Mouse (Mus musculus) monocyte, adult 5-6 weeks (primary cell): ENCODE results near the gene Wipf2. TPM values are rescaled to one million over a fixed set of nuclear protein-coding genes. Genes with fewer than 3 reads are reported as not detected.
"Not testable (repeated sequence)": the region's sequence is repeated elsewhere in the genome, so short reads cannot be mapped to it uniquely, and the experiment has no call there.

Experiments
- ATAC-seq: fragments of 153-309, 156-312 bp; replicated peaks from 2 replicates; pipeline ENCODE4 v1.8.0; 2017; ENCODE audit warnings: mild to moderate bottlenecking; ENCODE audit not compliant: low TSS enrichment, insufficient number of reproducible peaks, severe bottlenecking, poor library complexity, low FRiP score
- total RNA-seq: library from RNA; stranded (forward); fragments of 200-1000, 200-491, 200-594 nt; gene quantifications from 3 replicates; pipeline ENCODE4 v1.2.3, GENCODE M21; 2017

Wipf2 gene
- 5.3 to 13.1 TPM (median 7.1 TPM) in 3 replicates for total RNA-seq

- ATAC-seq: peak; percentile 94
Measured at GRCm38 (mm10) chr11:98863028-98863750, at the start of gene Wipf2. TSS of gene Wipf2 (plus strand) at chr11:98863638.

- peak; percentile 94 for ATAC-seq
Measured at GRCm38 (mm10) chr11:98816706-98817239, 46.7 kb upstream of the Wipf2 start.

- ATAC-seq: no peak
Measured at GRCm38 (mm10) chr11:98820968-98821367, 42.5 kb upstream of the Wipf2 start.

GRCm38 (mm10) chr11:98826071-98826470, 37.4 kb upstream of the Wipf2 start:
- not testable (repeated sequence) for ATAC-seq

DNA sequence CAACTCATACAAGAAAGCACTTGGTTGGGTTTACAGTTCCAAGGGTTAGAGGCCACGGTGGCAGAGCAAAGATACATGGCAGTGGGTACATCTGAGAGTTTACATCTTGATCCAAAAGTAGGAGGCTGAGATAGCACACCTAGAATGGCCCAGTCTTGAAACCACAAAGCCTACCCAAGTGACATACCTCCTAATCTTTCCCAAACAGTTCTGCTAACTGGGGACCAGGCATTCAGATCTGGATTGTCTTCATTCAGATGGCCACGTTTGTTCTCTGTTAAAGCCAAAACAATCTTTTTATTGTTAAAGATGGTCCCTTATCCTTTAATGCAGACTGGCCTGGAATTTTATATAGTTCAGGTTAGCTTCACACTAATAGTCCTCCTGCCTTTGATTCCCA, 35.6 kb upstream of the Wipf2 start:
- no peak for ATAC-seq

DNA sequence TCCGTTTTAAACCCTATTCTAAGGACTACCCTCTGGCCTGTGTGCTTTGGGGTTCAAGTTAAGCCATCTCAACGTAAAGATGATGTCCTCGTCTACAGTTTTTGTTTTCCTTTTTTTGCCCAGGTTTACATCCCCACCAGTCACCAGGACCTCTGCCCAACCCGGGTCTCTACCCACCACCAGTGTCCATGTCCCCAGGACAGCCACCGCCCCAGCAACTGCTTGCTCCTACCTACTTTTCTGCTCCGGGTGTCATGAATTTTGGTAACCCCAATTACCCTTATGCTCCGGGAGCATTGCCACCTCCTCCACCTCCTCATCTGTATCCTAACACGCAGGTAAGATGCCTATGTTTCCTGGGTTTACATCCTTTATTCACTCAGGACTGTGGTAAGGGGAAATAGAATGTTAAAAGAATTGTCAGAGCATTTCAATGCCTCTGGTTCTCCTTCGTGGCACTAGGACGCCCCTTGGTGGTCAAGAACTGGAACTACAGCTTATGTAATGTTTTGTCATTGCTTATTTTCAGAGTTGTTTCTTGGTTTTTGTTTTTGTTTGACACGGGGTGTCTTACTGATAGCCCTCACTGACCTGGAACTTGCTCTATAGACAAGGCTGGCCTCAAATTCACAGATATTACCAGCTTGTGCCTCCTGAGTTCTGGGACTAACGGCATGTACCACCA, 34.2 kb upstream of the Wipf2 start:
- ATAC-seq: peak; percentile 73

DNA sequence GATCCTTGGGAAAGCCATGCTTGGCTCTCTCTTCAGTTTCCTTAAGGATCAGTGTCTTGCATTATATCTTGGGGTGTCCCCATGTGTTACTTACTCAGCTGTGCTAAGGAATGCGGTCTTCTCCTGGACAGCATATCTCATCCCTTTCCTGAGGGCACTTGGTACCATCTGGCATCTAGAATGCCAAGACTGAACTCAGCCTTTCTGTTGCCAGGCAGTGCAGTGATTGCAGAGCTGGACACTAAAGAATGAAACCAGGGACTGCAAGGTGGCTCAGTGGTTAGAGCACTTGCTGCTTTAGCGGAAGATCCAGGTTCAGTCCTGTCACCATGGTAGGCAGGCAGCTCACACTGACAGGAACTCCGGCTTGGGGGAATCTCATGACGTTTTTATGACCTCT, 33.6 kb upstream of the Wipf2 start:
- no peak for ATAC-seq

- no peak for ATAC-seq
Measured at GRCm38 (mm10) chr11:98835296-98835695, 28.1 kb upstream of the Wipf2 start.

DNA sequence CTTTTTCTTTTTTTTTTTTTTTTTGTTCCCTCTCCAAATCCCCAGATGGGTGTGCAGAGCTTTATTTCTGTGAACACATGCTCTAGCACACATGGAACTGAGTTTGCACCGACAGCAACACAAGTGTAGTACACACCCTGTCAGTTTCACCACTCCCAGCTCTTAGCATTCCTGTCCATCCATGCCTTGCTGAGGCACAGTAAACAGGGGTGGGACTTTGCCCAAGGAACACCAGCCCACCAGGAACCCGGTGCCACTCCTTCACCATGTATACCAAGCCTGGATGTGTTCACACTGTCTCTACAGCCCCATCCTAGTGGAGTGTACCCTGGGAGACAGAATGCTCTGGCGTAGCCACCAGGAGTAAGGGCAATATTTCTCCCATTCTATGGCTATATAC, 27.7 kb upstream of the Wipf2 start:
- ATAC-seq: no peak

- ATAC-seq: no peak
Measured at GRCm38 (mm10) chr11:98836128-98836527, 27.3 kb upstream of the Wipf2 start.

DNA sequence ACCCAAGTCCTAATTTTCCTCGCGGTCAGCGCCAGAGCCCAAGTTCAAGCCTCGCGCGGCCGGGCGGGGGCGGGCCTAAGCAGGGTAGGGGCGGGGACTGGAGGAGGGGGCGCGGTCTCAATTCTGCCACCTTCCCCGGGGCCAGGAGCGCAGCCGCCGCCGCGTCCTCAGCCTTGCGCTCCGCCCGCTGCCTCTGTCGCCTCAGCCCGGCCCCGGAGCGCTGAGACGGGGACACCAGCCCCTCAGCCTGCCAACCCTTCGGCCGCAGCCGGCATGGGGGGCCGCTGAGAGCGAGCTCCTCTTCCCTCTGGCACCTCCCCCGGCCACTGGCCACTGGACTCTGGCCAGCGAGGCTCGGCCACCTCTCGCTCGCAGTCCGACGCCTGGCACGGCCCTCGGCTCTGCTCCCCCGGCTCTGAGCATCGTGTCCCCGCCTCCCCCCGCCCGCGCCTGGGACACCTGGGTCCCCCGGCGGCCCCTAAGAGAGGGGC, 26.7 kb upstream of the Wipf2 start, which contains the start of gene Rapgefl1:
Gene Rapgefl1, plus strand, starts transcription at position 135 of the 491 bp plus-strand sequence.
- peak; percentile 52; the same call in 1 of the 2 replicates for ATAC-seq

- ATAC-seq: no peak
Measured at GRCm38 (mm10) chr11:98837231-98837704, 26.2 kb upstream of the Wipf2 start.

DNA sequence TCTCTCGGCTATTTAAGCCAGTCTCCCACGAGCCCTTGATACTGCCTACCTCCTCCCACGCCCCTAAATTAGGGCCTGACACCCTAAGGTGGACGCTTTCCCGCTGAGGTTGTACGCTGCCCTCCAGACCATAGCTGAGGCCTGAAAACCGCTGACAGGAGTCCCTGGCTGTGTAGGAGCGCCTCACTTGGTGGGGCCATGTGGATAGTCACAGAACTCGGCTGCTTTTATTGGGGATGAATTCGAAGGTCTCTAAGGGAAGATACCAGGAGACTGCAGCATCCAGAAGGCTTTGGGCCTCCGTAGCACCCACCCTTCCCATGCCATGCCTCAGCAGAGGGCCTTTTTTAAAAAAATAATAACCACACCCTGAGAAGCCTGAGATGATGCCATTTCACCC, 25.5 kb upstream of the Wipf2 start:
- no peak for ATAC-seq

GRCm38 (mm10) chr11:98838512-98838911, 24.9 kb upstream of the Wipf2 start:
- ATAC-seq: no peak

GRCm38 (mm10) chr11:98839402-98839801, 24.0 kb upstream of the Wipf2 start:
- ATAC-seq: no peak

DNA sequence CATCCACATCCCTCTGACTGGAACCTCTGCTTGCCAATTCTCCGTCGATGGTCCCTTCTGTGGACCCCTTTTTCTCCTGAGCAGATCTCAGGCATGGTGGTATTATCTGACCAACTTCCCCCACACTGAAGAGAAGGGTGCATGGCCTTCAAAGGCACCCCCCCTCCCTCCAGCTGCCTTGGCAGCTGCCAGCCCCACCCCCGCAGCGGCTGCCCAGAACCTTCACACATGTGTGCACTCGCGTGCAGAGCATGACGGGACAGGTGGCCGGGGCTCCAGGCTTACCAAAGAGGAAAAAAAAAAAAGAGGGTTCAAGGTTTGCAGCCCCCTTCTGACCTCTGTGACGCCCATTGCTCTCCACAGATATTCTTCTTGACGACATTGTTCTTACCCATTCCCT, 23.5 kb upstream of the Wipf2 start:
- no peak for ATAC-seq

DNA sequence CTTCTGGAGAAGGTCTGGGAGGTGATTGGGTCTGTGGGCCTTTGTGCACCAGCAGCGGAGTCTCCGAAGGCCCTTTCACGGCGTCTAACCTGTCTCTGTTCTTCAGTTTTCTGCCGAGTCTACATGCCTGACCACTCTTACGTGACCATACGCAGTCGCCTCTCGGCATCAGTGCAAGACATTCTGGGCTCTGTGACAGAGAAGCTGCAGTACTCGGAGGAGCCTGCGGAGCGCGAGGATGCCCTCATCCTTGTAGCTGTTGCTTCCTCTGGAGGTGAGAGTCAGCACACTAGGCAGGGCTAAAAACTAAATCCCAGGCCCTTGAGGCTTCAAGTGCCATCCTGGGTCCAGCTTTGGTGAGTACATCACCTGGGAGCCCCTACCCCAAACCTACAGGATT, 17.4 kb upstream of the Wipf2 start:
- ATAC-seq: no peak

- ATAC-seq: no peak
Measured at GRCm38 (mm10) chr11:98846865-98847604, 16.4 kb upstream of the Wipf2 start.
